Mouse (Mus musculus): Measurements from ENCODE around the gene Arhgef12.

DNA sequence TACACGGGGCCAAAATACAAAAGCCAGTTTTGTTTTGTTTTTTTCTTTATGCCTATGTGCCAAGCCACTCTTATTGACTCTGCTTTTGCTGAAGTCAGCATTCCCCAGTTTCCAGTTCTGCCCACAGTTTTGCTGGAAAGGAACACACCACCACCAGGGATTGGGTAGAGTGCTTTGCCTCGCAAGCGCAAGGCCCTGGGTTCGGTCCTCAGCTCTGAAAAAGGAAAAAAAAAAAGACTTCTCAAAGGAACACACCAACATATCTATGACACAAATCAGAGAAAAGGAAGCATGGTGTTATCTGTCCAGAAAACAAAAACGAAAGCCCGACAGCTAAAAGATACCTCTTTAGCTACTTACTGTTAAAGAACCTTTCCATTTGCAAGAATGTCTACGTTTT lies 2.1 kb upstream of the Arhgef12 start:
- TF ChIP-seq CTCF (IDR thresholded peaks at IDR 0.05; ENCODE audit: low read depth) (no peak), EP300 (optimal IDR thresholded peaks at IDR 0.05) (no peak)
